Mouse (Mus musculus): Measurements from ENCODE around the gene Aacs.
"Not testable (repeated sequence)": the region's sequence is repeated elsewhere in the genome, so short reads cannot be mapped to it uniquely, and the experiment has no call there.

The Aacs gene

GRCm38 (mm10) chr5:125475601-125476285, at the start of gene Aacs:
Gene Aacs, plus strand, starts transcription at chr5:125475814.
- peak; percentile 98 to 99 for DNase-seq (ENCODE audit: low spot score in 2 of 2)

GRCm38 (mm10) chr5:125426343-125426742, 49.3 kb upstream of the Aacs start:
- no peak for DNase-seq (ENCODE audit: low spot score in 2 of 2)

- DNase-seq (ENCODE audit: low spot score in 2 of 2): not testable (repeated sequence)
Measured at GRCm38 (mm10) chr5:125432324-125432723, 43.3 kb upstream of the Aacs start.

- DNase-seq (ENCODE audit: low spot score in 2 of 2): peak; percentile 89 to 90
Measured at GRCm38 (mm10) chr5:125433793-125434337, 41.7 kb upstream of the Aacs start, which contains the start of gene Dhx37. Gene Dhx37, minus strand, starts transcription at chr5:125434121.

- DNase-seq (ENCODE audit: low spot score in 2 of 2): not testable (repeated sequence)
Measured at GRCm38 (mm10) chr5:125434347-125434746, 41.3 kb upstream of the Aacs start.

- DNase-seq (ENCODE audit: low spot score in 2 of 2): no peak
Measured at GRCm38 (mm10) chr5:125440583-125441233, 34.9 kb upstream of the Aacs start.

GRCm38 (mm10) chr5:125441234-125442114, 34.1 kb upstream of the Aacs start, which contains the start of gene Bri3bp:
Gene Bri3bp, plus strand, starts transcription at chr5:125441568.
- peak; percentile 62 to 69 for DNase-seq (ENCODE audit: low spot score in 2 of 2)

- no peak for DNase-seq (ENCODE audit: low spot score in 2 of 2)
Measured at GRCm38 (mm10) chr5:125442136-125442995, 33.2 kb upstream of the Aacs start.

- DNase-seq (ENCODE audit: low spot score in 2 of 2): no peak
Measured at GRCm38 (mm10) chr5:125443335-125443734, 32.3 kb upstream of the Aacs start.

GRCm38 (mm10) chr5:125443915-125444314, 31.7 kb upstream of the Aacs start:
- no peak for DNase-seq (ENCODE audit: low spot score in 2 of 2)

GRCm38 (mm10) chr5:125444554-125444953, 31.1 kb upstream of the Aacs start:
- DNase-seq (ENCODE audit: low spot score in 2 of 2): no peak

- no peak for DNase-seq (ENCODE audit: low spot score in 2 of 2)
Measured at GRCm38 (mm10) chr5:125446344-125446743, 29.3 kb upstream of the Aacs start.

GRCm38 (mm10) chr5:125448026-125448425, 27.6 kb upstream of the Aacs start:
- DNase-seq (ENCODE audit: low spot score in 2 of 2): no peak

GRCm38 (mm10) chr5:125448631-125449030, 27.0 kb upstream of the Aacs start:
- no peak for DNase-seq (ENCODE audit: low spot score in 2 of 2)

- no peak for DNase-seq (ENCODE audit: low spot score in 2 of 2)
Measured at GRCm38 (mm10) chr5:125449306-125449705, 26.3 kb upstream of the Aacs start.

- DNase-seq (ENCODE audit: low spot score in 2 of 2): no peak
Measured at GRCm38 (mm10) chr5:125452573-125452972, 23.0 kb upstream of the Aacs start.

GRCm38 (mm10) chr5:125456100-125456499, 19.5 kb upstream of the Aacs start:
- DNase-seq (ENCODE audit: low spot score in 2 of 2): no peak

- DNase-seq (ENCODE audit: low spot score in 2 of 2): no peak
Measured at GRCm38 (mm10) chr5:125457538-125457937, 18.1 kb upstream of the Aacs start.

GRCm38 (mm10) chr5:125460574-125460973, 15.0 kb upstream of the Aacs start:
- DNase-seq (ENCODE audit: low spot score in 2 of 2): no peak

- peak; percentile 51 to 70 for DNase-seq (ENCODE audit: low spot score in 2 of 2)
Measured at GRCm38 (mm10) chr5:125461868-125462445, 13.7 kb upstream of the Aacs start.

GRCm38 (mm10) chr5:125465192-125465591, 10.4 kb upstream of the Aacs start:
- DNase-seq (ENCODE audit: low spot score in 2 of 2): no peak

All from thymus, postnatal 10 days (tissue).